ENCODE assay signal across 12 mouse cellular contexts in genomic region chr16:8667261-8667660, GRCm38 (mm10). TPM values are rescaled to one million over a fixed set of nuclear protein-coding genes. Genes with fewer than 3 reads are reported as not detected.
A peak's percentile ranks its signal among the peaks of the same experiment; 100 is the strongest.
DNase-seq lines count a peak whose midpoint lies in the region; ATAC-seq and TF ChIP-seq lines count a peak whose summit lies in the region.
"Had no signal": no experiment of that assay in that cellular context is flagged by ENCODE, and none has a peak within 500 bp of the region (broad histone marks: within the 10 kb centered on the region; RNA-seq: fewer than 3 reads in every experiment).

No protein-coding gene starts in this region.

- H3K9ac ChIP-seq in forebrain, postnatal 0 days: peak overlapping the region; percentile 28; the same call in 1 of the 2 replicates
- no peak overlapping the region for H3K9ac ChIP-seq in forebrain, embryonic 15.5 days (replicated peaks)
- H3K9ac ChIP-seq in liver, embryonic 15.5 days: no peak overlapping the region
- peak overlapping the region; percentile 43; the same call in 1 of the 2 replicates for H3K9ac ChIP-seq in stomach, postnatal 0 days (ENCODE audit: low read length)
- H3K9ac ChIP-seq: limb, embryonic 15.5 days had no signal

- DNase-seq in forebrain, postnatal 0 days: no peak
- DNase-seq in urinary bladder, postnatal 14 days (ENCODE audit: low spot score): peak; percentile 17
- no peak for DNase-seq in urinary bladder, adult 18-20 months (ENCODE audit: low spot score in 2 of 2)
- peak; percentile 35 for DNase-seq in stomach, postnatal 0 days (ENCODE audit: low spot score)
- DNase-seq in c-Kit-positive CD71-positive TER-119-positive erythroid progenitor cells, embryonic 14.5 days (ENCODE audit: low spot score): no peak

- no peak overlapping the region for H3K27ac ChIP-seq in forebrain, postnatal 0 days (ENCODE audit: low read depth, low read length)
- no peak overlapping the region for H3K27ac ChIP-seq in forebrain, embryonic 15.5 days (replicated peaks)
- H3K27ac ChIP-seq in liver, embryonic 15.5 days (replicated peaks): peak overlapping the region; percentile 38; the same call in 1 of the 2 replicates
- peak overlapping the region; percentile 53 for H3K27ac ChIP-seq in stomach, postnatal 0 days (replicated peaks)
- H3K27ac ChIP-seq: limb, embryonic 15.5 days had no signal

- no peaks in the 10 kb centered on the region for H3K9me3 ChIP-seq in forebrain, postnatal 0 days (ENCODE audit: low read length)
- H3K9me3 ChIP-seq in forebrain, embryonic 15.5 days: no peaks in the 10 kb centered on the region
- no peaks in the 10 kb centered on the region for H3K9me3 ChIP-seq in liver, embryonic 15.5 days (replicated peaks)
- H3K9me3 ChIP-seq in stomach, postnatal 0 days (ENCODE audit: control insufficient read depth, low read length): no peaks in the 10 kb centered on the region
- H3K9me3 ChIP-seq: limb, embryonic 15.5 days had no signal

- peaks cover 18% of the 10 kb centered on the region for H3K36me3 ChIP-seq in forebrain, postnatal 0 days (ENCODE audit: insufficient read depth)
- H3K36me3 ChIP-seq in forebrain, embryonic 15.5 days: peaks cover 9% of the 10 kb centered on the region; the same call in 1 of the 2 replicates
- H3K36me3 ChIP-seq in liver, embryonic 15.5 days (replicated peaks): peaks cover 74% of the 10 kb centered on the region
- no peaks in the 10 kb centered on the region; the same call in 1 of the 2 replicates for H3K36me3 ChIP-seq in stomach, postnatal 0 days (ENCODE audit: control insufficient read depth, insufficient read depth, low read length)

- H3K27me3 ChIP-seq in forebrain, postnatal 0 days (ENCODE audit: insufficient read depth, low read length): no peaks in the 10 kb centered on the region
- H3K27me3 ChIP-seq in forebrain, embryonic 15.5 days: no peaks in the 10 kb centered on the region
- no peaks in the 10 kb centered on the region for H3K27me3 ChIP-seq in liver, embryonic 15.5 days
- no peaks in the 10 kb centered on the region for H3K27me3 ChIP-seq in stomach, postnatal 0 days (ENCODE audit: control insufficient read depth, insufficient read depth, low read length)
- H3K27me3 ChIP-seq: CH12.LX; limb, embryonic 15.5 days had no signal

- no peak for TF ChIP-seq EP300 in stomach, postnatal 0 days (optimal IDR thresholded peaks at IDR 0.05)

- no peak for ATAC-seq in forebrain, postnatal 0 days
- ATAC-seq in forebrain, embryonic 15.5 days (replicated peaks): no peak
- ATAC-seq in liver, embryonic 15.5 days (ENCODE audit: insufficient read depth): no peak
- ATAC-seq in stomach, postnatal 0 days (ENCODE audit: low FRiP score, low TSS enrichment): peak; percentile 10
- no peak for ATAC-seq in megakaryocyte-erythroid progenitor cell, adult 5-6 weeks (replicated peaks; ENCODE audit: low FRiP score, low TSS enrichment, poor library complexity, severe bottlenecking)

- no peak for TF ChIP-seq CTCF in forebrain, postnatal 0 days (IDR thresholded peaks at IDR 0.05; ENCODE audit: low read depth)
- TF ChIP-seq CTCF in stomach, postnatal 0 days (IDR thresholded peaks at IDR 0.05; ENCODE audit: low read depth): no peak

- H3K4me2 ChIP-seq in forebrain, postnatal 0 days (ENCODE audit: low read depth): no peak overlapping the region
- H3K4me2 ChIP-seq in forebrain, embryonic 15.5 days (replicated peaks): no peak overlapping the region
- peak overlapping the region; percentile 32 for H3K4me2 ChIP-seq in liver, embryonic 15.5 days
- H3K4me2 ChIP-seq in stomach, postnatal 0 days (replicated peaks; ENCODE audit: low read depth): no peak overlapping the region
- H3K4me2 ChIP-seq: limb, embryonic 15.5 days had no signal

- 85% methylated on average over 7 of the region's 7 CpGs for WGBS in forebrain, postnatal 0 days
- WGBS in forebrain, embryonic 15.5 days: 90% methylated on average over 7 of the region's 7 CpGs
- 50% methylated on average over 7 of the region's 7 CpGs for WGBS in liver, embryonic 15.5 days (ENCODE audit: insufficient replicate concordance)
- 67% methylated on average over 7 of the region's 7 CpGs for WGBS in stomach, postnatal 0 days

- H3K4me3 ChIP-seq in forebrain, postnatal 0 days (ENCODE audit: low read depth, low read length): no peak overlapping the region
- no peak overlapping the region for H3K4me3 ChIP-seq in forebrain, embryonic 15.5 days
- H3K4me3 ChIP-seq in liver, embryonic 15.5 days (replicated peaks): peak overlapping the region; percentile 7; the same call in 1 of the 2 replicates
- H3K4me3 ChIP-seq in stomach, postnatal 0 days (ENCODE audit: low read depth, low read length): no peak overlapping the region
- H3K4me3 ChIP-seq: limb, embryonic 15.5 days had no signal

- H3K4me1 ChIP-seq in forebrain, postnatal 0 days (ENCODE audit: insufficient read depth): peaks cover 22% of the 10 kb centered on the region
- H3K4me1 ChIP-seq in forebrain, embryonic 15.5 days: peaks cover 57% of the 10 kb centered on the region
- peaks cover 88% of the 10 kb centered on the region for H3K4me1 ChIP-seq in liver, embryonic 15.5 days (replicated peaks)
- H3K4me1 ChIP-seq in stomach, postnatal 0 days (replicated peaks; ENCODE audit: control insufficient read depth, insufficient read depth): peaks cover 20% of the 10 kb centered on the region

RNA-seq across cellular contexts. Expression of gene Carhsp1, which starts 4.7 kb away (rescaled TPM):
- 144 and 155 TPM in 2 replicates for total RNA-seq in forebrain, postnatal 0 days (2014; rRNA removed)
- 135 and 142 TPM in 2 replicates for polyA plus RNA-seq in forebrain, postnatal 0 days (2015; fragmentation: Nextera tagmentation; extraction: Ambion mirVana)
- 183 and 199 TPM in 2 replicates for polyA plus RNA-seq in forebrain, embryonic 15.5 days (2015; fragmentation: Nextera tagmentation; extraction: Ambion mirVana)
- 85.9 and 94.7 TPM in 2 replicates for polyA plus RNA-seq in liver, embryonic 15.5 days (2015; fragmentation: Nextera tagmentation; extraction: Ambion mirVana)
- polyA plus RNA-seq in stomach, postnatal 0 days (2015; fragmentation: Nextera tagmentation; extraction: Ambion mirVana): 53.1 and 53.8 TPM in 2 replicates
- total RNA-seq in megakaryocyte-erythroid progenitor cell, adult 5-6 weeks (2014; fragmentation: Nextera tagmentation): 28.8 and 32.5 TPM in 2 replicates
- total RNA-seq in megakaryocyte-erythroid progenitor cell, adult 5-6 weeks (2017): 18.5 and 23.8 TPM in 2 replicates

RNA-seq across cellular contexts. Expression of gene Gm5767, which starts 13.3 kb away (rescaled TPM):
- not detected in 2 replicates for total RNA-seq in forebrain, postnatal 0 days (2014; rRNA removed)
- polyA plus RNA-seq in forebrain, postnatal 0 days (2015; fragmentation: Nextera tagmentation; extraction: Ambion mirVana): not detected in 2 replicates
- not detected in 2 replicates for polyA plus RNA-seq in forebrain, embryonic 15.5 days (2015; fragmentation: Nextera tagmentation; extraction: Ambion mirVana)
- 0.24 TPM in 1 of 2 replicates, not detected in the other for polyA plus RNA-seq in liver, embryonic 15.5 days (2015; fragmentation: Nextera tagmentation; extraction: Ambion mirVana)
- polyA plus RNA-seq in stomach, postnatal 0 days (2015; fragmentation: Nextera tagmentation; extraction: Ambion mirVana): not detected in 2 replicates
- not detected in 2 replicates for total RNA-seq in megakaryocyte-erythroid progenitor cell, adult 5-6 weeks (2014; fragmentation: Nextera tagmentation)
- total RNA-seq in megakaryocyte-erythroid progenitor cell, adult 5-6 weeks (2017): not detected in 2 replicates
- total RNA-seq: CH12.LX had no signal
- polyA plus RNA-seq: brain, embryonic 14.5 days; spleen, adult 2 months had no signal

RNA-seq across cellular contexts. Expression of gene Tmem186, which starts 29.7 kb away (rescaled TPM):
- total RNA-seq in forebrain, postnatal 0 days (2014; rRNA removed): 19.3 and 22.9 TPM in 2 replicates
- 11.7 and 16.3 TPM in 2 replicates for polyA plus RNA-seq in forebrain, postnatal 0 days (2015; fragmentation: Nextera tagmentation; extraction: Ambion mirVana)
- polyA plus RNA-seq in forebrain, embryonic 15.5 days (2015; fragmentation: Nextera tagmentation; extraction: Ambion mirVana): 24.8 and 25.9 TPM in 2 replicates
- polyA plus RNA-seq in liver, embryonic 15.5 days (2015; fragmentation: Nextera tagmentation; extraction: Ambion mirVana): 8.9 and 9.8 TPM in 2 replicates
- 11.1 and 11.8 TPM in 2 replicates for polyA plus RNA-seq in stomach, postnatal 0 days (2015; fragmentation: Nextera tagmentation; extraction: Ambion mirVana)
- 17.2 and 18.1 TPM in 2 replicates for total RNA-seq in megakaryocyte-erythroid progenitor cell, adult 5-6 weeks (2014; fragmentation: Nextera tagmentation)
- 12.5 and 22.9 TPM in 2 replicates for total RNA-seq in megakaryocyte-erythroid progenitor cell, adult 5-6 weeks (2017)

RNA-seq across cellular contexts. Expression of gene Pmm2, which starts 29.8 kb away (rescaled TPM):
- total RNA-seq in forebrain, postnatal 0 days (2014; rRNA removed): 32.0 and 36.5 TPM in 2 replicates
- polyA plus RNA-seq in forebrain, postnatal 0 days (2015; fragmentation: Nextera tagmentation; extraction: Ambion mirVana): 24.6 and 27.3 TPM in 2 replicates
- 49.6 and 49.9 TPM in 2 replicates for polyA plus RNA-seq in forebrain, embryonic 15.5 days (2015; fragmentation: Nextera tagmentation; extraction: Ambion mirVana)
- polyA plus RNA-seq in liver, embryonic 15.5 days (2015; fragmentation: Nextera tagmentation; extraction: Ambion mirVana): 30.4 and 31.5 TPM in 2 replicates
- polyA plus RNA-seq in stomach, postnatal 0 days (2015; fragmentation: Nextera tagmentation; extraction: Ambion mirVana): 74.2 and 74.9 TPM in 2 replicates
- 54.8 and 74.7 TPM in 2 replicates for total RNA-seq in megakaryocyte-erythroid progenitor cell, adult 5-6 weeks (2014; fragmentation: Nextera tagmentation)
- 51.1 and 56.8 TPM in 2 replicates for total RNA-seq in megakaryocyte-erythroid progenitor cell, adult 5-6 weeks (2017)

Comparison
In these comparisons a context has a peak if more than half of its experiments do, and no peak if none do; other contexts are left out.
1. DNase-seq: peak in urinary bladder, postnatal 14 days (single experiment) and stomach, postnatal 0 days (single experiment); none in forebrain, postnatal 0 days (single experiment), urinary bladder, adult 18-20 months (0 of 2) and c-Kit-positive CD71-positive TER-119-positive erythroid progenitor cells, embryonic 14.5 days (single experiment).
2. H3K9ac ChIP-seq: peak in forebrain, postnatal 0 days (single experiment) and stomach, postnatal 0 days (single experiment); none in forebrain, embryonic 15.5 days (single experiment) and liver, embryonic 15.5 days (single experiment).
3. H3K27ac ChIP-seq: peak in liver, embryonic 15.5 days (single experiment) and stomach, postnatal 0 days (single experiment); none in forebrain, postnatal 0 days (single experiment) and forebrain, embryonic 15.5 days (single experiment).